Mouse (Mus musculus): ENCODE data around the gene Fam196a. TPM values are rescaled to one million over a fixed set of nuclear protein-coding genes. Genes with fewer than 3 reads are reported as not detected.

Fam196a gene
- total RNA-seq (2015) (not detected in 2 replicates), total RNA-seq (2017) (0.04 TPM in 1 of 2 replicates, not detected in the other)

DNA sequence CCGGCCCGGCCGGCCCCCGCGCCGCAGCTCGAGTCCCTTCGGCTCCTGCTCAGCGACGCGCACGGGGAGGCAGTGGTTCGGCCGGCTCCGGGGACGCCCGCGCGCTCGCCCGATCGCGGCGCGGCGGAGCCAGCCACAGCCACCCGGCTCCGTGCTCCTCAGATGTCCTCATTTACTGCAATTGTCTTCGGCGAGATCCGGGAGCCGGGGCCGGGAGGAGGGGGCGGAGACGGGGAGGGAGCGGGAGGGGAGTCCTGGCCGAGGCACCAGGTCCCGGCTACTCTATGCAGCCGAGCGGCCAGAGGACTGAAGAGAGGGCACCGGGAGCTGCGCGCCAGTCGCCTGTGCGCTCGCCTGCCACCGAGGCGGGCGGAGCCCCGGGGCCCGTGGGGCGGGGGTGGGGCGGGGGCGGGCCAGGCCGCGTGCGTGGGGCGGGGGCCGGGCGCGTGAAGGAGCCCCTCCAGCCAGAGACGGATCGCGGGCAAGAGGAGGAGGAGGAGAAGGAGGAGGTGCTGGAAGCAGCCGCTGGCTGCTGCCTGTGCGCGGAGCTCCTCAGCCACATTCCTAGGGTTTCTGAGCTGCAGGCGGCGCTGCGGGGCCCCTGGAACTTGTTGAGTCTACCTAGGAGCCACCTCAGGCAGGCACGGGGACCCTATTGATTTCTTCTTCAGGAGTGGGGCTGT is at the start of gene Fam196a:
Gene Fam196a (minus strand): TSS at position 504 of the 683 bp plus-strand sequence.
- ATAC-seq (ENCODE audit: poor library complexity, severe bottlenecking), result no peak

DNA sequence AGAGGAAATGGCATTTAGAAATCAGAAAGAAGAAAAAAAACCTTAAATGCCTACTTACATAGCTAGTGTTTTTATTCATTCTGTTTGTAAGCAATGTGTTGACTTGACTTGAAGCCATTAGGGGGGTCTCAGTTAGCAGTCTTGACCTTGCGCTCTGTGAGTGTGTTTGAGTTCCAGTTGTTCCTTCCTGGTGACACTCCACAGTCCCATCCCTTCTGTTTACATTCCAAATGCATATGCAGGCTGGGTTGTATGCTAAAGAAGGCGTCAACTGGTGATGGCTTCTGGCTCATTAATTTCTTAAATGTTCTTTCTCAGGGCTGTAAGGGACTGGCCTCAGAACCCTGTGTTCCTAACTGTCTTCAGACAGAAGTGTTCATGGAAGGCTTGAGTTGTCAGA is 23.4 kb upstream of the Fam196a start:
- no peak for ATAC-seq (ENCODE audit: poor library complexity, severe bottlenecking)

DNA sequence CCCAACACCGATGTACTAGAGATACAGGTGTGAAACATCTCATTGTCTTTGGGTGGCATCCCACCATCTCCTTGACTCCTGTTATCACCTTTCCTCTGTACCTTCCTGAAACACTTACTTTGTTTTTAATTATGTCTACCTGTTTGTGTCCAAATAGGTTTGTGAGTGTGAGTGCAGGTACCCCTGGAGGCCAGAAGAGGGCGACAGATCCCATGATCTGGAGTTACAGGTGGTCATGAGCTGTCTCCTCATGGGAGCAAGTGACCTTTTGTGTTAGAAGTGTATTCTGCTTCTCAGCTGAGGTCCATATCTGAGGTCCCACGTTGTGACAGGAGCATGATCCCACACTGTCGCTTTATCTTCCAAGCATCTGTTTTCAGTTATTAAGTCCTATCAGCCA is 22.6 kb upstream of the Fam196a start:
- ATAC-seq (ENCODE audit: poor library complexity, severe bottlenecking), result no peak

DNA sequence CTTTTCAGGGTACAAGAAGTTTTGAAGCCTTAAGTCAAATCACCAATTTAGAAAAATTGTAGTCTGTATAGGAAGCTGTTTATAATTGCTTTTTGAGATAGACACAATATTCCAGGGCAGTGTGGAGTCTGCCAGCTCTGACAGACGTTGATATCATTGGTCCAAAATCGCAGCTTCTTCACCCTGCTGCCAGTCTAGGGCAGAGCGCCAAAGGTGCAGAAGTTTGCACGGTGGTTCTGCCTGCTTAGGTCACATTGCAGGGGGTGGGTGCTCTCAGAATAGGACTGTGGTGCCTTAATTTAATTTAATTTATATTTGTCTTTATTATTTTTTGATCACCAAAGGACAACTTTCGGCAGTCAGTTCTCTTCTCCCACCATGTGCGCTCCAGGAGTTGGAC is 20.9 kb upstream of the Fam196a start:
- ATAC-seq (ENCODE audit: poor library complexity, severe bottlenecking), result no peak

DNA sequence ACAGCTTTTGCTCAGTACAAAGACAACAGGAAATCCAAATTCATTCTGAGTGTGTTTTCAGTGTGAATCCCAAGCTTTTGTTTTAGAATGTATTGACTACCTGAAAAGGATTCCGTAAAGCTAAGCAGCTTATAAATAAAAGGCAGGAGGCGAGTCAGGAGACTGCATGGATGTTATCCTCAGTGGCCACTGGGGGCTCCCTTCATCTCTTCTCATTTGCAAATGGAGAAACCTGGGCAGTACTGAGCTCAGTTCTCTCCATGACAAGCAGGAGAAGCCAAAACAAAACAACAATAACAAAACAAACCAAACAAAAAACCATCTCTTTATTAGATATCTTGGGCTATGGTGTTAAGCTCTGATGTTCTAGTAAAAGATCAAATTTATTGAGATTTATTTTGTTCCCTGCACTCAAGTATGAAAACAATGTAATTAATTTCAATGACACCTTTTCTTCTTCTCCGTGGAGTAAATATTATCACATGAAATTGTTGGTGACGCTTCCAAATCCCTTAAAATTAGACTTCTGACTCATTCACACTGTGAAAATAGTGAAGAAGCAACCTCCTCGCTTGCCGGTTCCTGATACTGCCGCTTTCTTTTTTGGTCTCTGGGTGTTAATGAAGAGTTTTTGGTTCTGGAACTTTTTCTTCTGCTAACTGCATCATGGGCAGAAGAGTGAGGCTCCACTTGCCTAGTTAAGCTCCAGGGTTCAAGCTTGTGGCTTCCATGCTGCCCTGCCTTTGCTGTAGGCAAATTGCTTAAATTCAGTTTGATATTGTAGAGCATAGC is 7.9 kb upstream of the Fam196a start:
- ATAC-seq (ENCODE audit: poor library complexity, severe bottlenecking), result no peak

DNA sequence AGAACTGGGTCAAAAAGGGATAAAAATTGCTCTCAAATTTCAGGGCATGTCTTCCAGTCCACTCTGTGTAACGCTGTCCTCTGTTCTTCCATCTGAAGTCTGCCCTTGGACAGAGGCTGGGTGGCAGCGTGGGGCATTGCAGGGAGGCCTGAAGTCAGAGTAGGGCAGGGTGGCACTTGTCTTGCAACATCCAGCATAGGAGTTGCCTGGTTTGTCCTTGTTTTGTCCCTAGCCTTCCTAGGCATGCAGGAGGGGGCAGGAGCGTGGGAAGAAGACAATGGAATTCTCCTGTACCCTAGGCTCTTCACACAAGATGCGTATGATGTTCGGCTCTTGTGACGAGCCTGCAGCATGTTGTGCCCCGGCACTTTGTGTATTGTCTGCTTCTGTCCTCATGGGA is 5.5 kb upstream of the Fam196a start:
- no peak for ATAC-seq (ENCODE audit: poor library complexity, severe bottlenecking)

DNA sequence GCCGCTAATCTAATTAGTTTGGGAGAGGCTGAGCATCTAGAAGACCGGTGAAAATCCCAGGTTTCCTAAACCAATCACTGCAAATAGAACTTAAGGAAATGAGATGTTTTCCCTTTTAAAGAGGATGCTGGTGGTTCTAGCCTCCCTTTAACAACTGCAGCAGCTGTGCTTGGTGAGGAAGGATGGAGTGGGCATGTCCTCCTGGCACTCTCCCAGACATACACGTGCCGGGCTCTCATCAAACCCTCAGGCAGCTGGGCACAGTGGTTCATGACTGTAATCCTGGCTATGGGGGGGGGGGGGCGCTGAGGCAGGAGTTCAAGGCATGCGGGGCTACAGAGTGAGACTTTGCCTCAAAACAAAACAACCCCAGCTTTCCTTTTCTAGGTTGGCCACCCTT is 4.8 kb upstream of the Fam196a start:
- no peak for ATAC-seq (ENCODE audit: poor library complexity, severe bottlenecking)

DNA sequence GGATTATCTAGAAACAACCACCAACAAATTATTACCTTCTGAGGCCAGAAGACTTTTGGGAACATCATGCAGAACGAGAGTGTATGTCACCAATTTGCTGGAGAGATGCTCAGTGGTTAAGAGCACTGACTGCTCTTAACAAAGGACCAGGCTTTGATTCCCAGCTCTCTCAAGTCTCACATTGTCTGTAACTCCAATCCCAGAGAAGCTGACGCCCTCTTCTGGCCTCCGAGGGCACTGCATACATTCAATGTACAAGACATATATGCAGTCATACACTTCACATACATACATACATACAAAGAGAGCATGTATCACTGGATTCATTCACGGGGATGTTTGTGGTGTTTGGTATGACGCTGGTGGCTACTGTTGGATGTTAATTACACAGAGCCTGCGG is 3.7 kb upstream of the Fam196a start:
- ATAC-seq (ENCODE audit: poor library complexity, severe bottlenecking), result no peak

DNA sequence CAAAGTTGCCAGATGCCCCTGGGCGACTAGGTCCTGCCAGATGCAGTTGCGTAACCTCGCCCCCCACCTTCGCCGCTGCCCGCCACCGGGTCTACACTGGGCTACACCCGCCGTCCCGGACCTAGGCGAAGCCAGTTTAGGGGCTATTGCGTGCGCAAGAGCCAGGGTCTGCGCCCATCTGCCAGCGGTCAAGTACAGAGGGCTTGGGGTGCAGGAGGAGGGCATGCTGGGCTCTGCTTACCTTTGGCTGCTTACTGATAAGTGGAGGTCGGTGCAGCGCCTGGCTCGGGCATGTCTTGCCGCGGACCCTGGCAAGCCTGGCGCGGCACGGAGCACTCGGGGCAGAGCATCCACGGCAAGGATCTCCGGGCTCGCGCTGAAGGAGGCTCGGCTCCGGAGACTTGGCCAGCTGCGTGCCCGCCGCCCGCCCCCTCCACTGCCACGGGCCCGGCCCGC is 731 bp downstream of the Fam196a start:
- ATAC-seq (ENCODE audit: poor library complexity, severe bottlenecking), result no peak

DNA sequence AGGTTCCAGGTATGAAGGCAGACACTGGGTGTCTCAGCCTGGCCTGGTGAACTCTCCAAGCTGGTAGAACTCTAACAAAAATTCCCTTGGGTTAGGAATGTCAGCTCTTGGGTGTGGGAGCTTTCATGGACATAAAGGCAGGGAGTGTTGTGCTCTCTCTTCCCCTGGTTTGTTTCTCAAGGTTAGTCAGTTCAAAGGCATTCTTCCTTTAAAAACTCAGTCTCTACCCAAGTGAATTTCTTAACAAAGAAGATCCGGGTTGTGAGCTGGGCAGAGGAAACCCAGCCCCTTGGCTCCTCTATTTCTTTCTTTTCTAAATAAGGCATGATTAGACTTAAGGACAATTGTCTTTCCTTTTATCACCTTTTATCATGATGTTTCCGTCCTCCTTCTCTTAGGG is 6.3 kb downstream of the Fam196a start:
- ATAC-seq (ENCODE audit: poor library complexity, severe bottlenecking), result no peak

DNA sequence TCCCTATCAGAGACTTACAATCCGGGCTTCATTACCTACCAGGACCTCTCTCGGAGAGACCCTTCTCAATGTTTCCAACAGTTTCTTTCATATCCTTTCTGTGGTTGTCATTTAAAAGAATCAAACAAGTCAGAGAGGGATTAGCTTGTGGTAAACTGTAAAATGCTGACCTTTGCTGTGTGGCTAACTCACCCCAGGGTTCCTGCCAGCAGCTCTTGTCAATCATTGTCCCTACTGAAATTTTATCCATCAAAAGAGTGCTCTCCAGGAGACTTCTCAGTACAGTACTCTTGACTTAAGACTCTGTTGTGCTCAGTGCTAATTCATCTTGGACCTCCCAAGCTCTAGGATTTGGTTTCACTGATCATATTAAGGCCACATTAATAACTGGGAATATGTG is 36.2 kb downstream of the Fam196a start:
- no peak for ATAC-seq (ENCODE audit: poor library complexity, severe bottlenecking)

DNA sequence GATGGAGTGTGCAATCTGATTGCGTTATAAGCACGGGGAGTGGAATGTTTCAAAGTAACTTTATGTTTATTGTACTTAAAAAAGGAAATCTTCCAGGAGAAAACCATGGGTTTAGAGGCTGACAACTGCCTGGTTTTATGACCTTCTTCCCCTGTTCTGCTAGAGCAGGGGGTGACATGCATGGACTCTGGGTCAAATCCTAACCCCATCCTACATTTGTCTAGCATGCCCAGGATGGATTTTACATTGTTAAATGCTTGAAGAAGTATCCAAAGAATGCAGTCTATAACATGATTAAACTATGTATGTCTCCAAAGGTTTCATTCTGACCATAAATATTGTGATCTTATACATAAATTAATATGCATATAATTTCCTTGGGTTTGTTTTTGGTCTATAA is 38.8 kb downstream of the Fam196a start:
- ATAC-seq (ENCODE audit: poor library complexity, severe bottlenecking), result no peak

DNA sequence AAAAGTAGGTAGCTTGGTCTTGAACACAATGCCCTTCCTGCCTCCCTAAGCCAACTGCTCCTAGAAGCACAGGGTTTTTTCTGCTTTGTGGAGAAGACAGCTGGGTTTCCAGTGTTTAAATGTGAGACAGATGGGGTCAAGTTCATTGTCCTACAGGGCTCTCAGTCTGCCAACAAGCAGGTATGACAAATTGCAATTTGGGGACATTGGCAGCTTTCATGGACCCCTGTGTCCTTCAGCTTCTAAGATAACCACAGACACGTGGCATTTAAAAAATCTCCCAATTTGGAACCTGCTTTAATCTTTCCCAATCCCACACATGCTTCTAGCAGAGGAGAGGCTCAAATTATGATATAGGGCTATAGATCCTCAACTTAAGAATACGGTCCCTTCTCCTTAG is 43.6 kb downstream of the Fam196a start:
- ATAC-seq (ENCODE audit: poor library complexity, severe bottlenecking), result no peak

DNA sequence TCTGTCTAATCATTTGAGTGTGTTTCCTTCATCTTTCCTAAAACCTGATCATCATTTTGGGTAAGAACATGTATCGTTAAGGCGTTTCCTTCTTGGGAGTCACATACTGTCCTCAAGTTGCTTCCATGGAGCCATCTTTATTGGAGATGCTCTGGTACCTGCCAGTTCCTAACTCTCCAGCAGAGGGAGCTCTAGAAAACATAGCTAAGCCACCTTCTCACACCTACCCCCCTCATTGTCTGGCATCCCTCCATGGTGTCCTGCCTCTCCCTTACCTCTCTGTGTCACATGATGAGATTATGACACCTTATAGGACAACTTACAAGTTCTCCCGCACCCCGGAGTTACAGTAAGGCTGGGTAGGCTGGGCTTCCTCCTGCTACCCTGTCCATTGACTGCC is 45.3 kb downstream of the Fam196a start:
- peak; percentile 52 for ATAC-seq (ENCODE audit: poor library complexity, severe bottlenecking)

DNA sequence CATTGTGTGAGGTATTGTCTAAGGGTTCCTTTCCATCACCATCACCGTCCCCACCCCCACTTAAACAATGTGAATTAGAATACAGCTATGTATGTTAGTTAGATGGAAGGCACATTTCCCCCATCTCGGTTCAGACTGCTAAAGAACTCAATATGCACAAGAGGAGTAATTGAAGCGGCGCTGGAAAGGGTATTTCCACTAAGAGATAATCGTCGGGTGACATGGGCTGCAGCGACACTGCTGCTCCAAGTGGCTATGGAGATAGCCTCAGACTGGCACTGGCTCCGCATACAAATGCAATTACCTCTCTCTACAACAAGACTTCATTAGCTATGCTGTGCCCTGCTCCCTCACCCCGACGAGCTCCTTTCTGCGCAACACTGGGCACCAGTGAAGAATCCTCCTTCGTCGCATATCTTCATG is 45.8 kb downstream of the Fam196a start:
- no peak for ATAC-seq (ENCODE audit: poor library complexity, severe bottlenecking)

DNA sequence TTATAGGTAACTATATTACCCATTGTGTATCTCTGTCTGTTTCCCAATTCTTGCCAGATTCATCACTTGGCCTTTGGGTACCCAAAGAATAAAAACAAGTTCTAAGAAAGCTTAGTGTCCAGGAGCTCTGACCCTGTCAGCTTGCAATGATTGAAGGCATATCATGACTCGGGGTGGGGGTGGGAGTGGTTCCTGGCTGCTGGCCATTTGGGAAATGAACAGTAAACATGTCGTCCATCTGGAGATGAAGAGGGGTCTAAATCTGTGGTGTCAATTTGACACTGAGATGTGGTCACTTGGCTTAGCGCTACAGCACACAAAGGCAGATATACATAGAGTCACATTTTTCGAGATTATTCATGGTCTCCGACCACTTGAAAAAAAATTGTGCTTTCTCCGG is 54.7 kb downstream of the Fam196a start:
- no peak for ATAC-seq (ENCODE audit: poor library complexity, severe bottlenecking)

DNA sequence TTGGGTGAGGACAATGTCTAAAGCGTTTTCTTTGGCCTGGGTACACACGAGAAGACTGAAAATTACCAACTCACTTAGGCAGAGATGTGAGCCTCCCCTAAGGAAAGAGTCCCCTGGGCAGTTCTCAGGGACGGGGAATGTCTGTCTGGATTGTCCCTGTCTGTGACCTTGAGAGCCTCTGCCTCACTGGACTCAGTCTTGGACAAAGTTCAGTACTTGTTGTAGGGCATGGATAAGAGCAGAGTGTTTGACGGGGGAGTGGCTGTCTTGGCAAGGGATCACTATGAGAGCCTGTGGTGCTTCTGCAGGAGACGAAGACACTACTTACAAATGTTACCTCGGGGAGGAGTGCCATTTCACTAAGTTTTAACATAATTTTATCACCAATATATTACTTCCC is 57.8 kb downstream of the Fam196a start:
- no peak for ATAC-seq (ENCODE audit: poor library complexity, severe bottlenecking)

DNA sequence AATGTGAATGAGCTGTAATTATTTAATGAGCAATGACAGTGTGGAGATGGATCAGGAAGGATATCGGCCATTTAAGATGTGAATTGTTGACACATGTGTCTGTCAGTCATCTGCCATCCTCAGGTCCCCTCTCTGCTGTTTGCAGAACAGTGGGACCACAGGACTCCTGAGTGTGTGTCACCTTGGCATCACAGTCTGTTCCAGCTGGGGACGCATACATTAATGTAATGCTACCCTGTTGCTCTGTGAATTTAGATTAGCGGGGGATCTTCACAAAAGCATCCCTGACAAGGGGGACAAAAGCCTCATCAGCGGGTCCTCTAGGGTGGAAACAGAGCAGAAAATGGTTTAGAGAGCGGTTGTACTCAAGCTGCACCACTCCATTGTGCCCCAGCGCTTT is 59.2 kb downstream of the Fam196a start:
- ATAC-seq (ENCODE audit: poor library complexity, severe bottlenecking), result no peak

DNA sequence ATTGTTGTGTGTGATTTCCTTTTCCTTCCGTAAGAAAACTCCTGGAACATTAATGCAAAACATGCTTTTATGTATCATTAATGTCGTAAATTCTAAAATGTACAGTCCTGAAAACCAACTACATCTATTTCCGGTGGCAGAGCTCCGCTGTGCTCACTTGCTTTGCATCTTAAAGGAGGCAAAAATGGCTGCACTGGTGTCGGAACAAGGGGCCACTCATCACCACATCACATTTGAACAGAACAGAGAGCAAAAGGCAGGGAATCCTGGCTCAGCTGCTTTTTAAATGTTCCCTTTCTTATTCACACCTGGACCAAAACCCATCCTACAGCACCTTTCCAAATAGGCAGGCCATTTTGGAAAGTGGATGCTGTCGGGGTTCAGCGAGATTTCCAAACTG is 65.2 kb downstream of the Fam196a start:
- no peak for ATAC-seq (ENCODE audit: poor library complexity, severe bottlenecking)

DNA sequence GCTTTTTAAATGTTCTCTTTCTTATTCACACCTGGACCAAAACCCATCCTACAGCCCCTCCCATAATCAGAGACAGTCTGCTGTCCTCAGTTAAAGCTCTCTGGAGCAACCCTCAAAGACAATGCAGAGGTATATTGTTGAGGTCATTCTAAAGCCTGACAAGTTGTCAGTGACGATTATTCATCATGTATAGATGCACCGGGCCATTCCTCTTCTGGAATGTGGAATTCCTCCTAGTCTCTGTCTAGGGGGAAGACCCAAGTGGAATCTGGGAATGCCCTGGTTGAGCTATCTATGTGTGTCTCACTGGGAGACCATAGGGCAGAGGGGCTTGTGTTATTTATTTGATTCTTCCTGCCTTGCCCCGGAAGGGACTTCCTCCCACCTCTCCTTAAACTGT is 65.7 kb downstream of the Fam196a start:
- ATAC-seq (ENCODE audit: poor library complexity, severe bottlenecking), result no peak

DNA sequence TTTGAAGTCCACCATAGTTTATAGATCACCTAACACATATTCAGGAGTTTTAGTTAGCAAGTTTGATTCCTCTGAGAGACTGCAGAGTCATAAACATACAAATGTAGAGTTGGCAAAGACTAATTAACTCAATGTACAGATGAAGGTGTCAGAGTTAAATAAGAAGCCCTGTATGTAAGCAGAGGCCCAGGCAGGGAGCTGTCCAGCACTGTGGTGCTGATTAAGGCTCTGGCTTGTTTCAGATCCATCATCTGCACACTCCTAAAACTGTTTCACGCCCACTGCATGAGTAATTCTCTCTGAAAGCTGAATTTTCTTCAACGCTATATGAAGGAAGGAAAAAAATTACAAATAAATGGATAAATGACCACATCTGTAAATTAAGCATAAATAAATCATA is 74.1 kb downstream of the Fam196a start:
- ATAC-seq (ENCODE audit: poor library complexity, severe bottlenecking), result no peak

DNA sequence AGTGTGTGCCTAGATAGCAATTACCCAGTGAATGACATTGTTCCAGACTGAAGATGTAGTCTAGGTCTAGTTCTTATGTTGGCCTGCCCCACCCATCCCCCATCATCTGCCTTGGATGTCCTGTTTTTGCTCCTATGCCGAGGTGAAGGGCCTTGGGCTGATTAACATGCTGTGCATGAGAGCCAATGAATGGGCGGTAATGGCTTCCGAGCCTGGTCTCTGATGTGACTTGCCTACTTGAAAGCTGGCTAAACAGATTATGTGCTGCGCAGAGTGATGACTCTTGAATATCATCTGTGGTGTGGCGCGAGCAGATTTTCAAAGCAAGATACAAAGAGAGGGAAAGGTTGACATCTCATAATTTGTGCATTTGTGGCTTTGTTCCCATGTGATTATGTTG is 76.2 kb downstream of the Fam196a start:
- no peak for ATAC-seq (ENCODE audit: poor library complexity, severe bottlenecking)
